Mouse (Mus musculus) brown adipose tissue, adult 24 weeks (tissue): Measurements from ENCODE around the gene Gls2. TPM values are rescaled to one million over a fixed set of nuclear protein-coding genes. Genes with fewer than 3 reads are reported as not detected.
A peak's percentile ranks its signal among the peaks of the same experiment; 100 is the strongest.

Experiments used
- H3K27ac ChIP-seq: fragments of 200-500 bp; replicated peaks from 2 replicates; pipeline ENCODE4 v1.5.1; 2012; ENCODE audit warnings: low read depth, mild to moderate bottlenecking, low read length
- H3K4me1 ChIP-seq: fragments of 200-500 bp; 2 replicates; pipeline ENCODE4 v1.6.1; 2012; ENCODE audit warnings: low read length, mixed read lengths; ENCODE audit not compliant: control insufficient read depth, insufficient read depth, insufficient read length
- H3K4me3 ChIP-seq: fragments of 200-500 bp; 2 replicates; pipeline ENCODE4 v1.5.1; 2012; ENCODE audit warnings: low read depth, mild to moderate bottlenecking, low read length, moderate library complexity; ENCODE audit not compliant: insufficient read depth
- polyA plus RNA-seq: library from polyadenylated mRNA; stranded (reverse); fragments of >200 nt; gene quantifications from 2 replicates; pipeline ENCODE4 v1.2.4, GENCODE M21; 2012; ENCODE audit not compliant: missing spikeins, insufficient read depth, insufficient read length

Gene Gls2
- polyA plus RNA-seq, 1 experiment = 0.87 TPM

DNA sequence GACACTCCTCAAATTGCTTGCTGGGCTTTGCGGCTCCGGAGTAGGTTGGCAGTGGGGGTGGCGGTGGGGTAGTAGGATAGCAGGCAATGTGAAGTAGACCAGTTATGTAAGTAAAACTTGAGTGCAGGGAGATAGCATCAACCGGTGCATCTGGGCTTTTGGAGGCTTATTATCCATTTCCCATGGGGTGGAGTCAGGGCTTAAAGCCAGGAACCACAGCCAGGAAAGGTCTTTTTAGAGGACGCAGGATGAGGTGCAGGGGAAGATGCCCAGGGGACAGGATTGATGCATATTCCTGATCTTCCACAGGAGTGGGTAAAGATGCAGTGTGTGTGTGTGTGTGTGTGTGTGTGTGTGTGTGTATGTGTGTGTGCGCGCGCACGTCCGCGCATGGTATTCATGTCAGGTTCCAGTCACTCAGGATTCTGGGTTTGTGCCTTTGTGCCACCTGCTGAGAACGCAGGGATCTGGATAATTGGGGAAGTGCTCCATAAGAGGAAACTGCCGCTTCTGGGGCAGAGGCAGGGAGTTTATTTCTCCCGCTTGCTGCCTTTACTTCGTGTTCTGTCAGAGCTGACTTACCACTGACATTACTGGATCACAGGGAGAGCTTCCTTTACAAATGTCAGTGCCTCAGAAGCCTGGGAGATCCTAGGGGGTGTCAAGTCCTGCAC, 43.7 kb downstream of the Gls2 start:
- Histone ChIP-seq H3K4me3 (0 out of 2 replicates have a peak overlapping the region, but pooled peaks have one; percentile 0), H3K27ac (peak overlapping the region; percentile 41), H3K4me1 (peaks cover 2% of the 10 kb centered on the region; the same call in 1 of the 2 replicates)

DNA sequence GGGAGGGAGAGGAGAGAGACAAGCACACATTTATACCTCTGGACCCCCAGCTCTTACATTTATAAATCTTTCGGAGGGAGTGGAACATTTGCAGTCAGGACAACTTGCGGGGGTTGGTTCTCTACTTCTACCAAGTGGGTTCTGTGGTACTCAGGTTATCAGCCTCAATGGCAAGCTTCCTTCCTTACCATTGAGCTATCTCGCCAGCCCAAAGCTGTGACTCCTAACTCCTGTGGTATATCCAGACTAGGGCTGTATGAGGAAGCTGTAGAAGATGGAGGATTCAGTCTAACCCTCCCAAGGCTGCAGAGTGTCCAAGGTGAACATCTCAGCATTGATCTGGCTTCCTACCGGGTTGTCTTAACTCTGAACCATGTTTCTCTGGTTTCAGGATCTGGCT, 44.9 kb downstream of the Gls2 start:
- Histone ChIP-seq H3K4me3 (no peak overlapping the region), H3K27ac (no peak overlapping the region), H3K4me1 (peaks cover 10% of the 10 kb centered on the region)

DNA sequence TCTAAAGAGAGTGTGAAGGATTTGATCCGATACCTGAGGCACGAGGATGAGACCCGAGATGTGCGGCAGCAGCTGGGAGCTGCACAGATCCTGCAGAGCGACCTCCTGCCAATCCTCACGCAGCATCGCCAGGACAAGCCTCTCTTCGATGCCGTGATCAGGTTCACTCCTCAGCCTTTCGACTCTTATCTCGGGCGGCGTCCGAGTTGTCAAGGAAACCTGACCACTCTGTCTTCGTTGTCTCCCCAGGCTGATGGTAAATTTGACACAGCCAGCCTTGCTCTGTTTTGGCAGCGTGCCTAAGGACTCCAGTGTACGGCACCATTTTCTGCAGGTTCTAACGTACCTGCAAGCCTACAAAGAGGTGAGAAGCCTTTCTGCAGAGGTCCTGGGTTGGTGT, 45.9 kb downstream of the Gls2 start:
- Histone ChIP-seq H3K27ac (no peak overlapping the region), H3K4me1 (peaks cover 11% of the 10 kb centered on the region), H3K4me3 (no peak overlapping the region)

DNA sequence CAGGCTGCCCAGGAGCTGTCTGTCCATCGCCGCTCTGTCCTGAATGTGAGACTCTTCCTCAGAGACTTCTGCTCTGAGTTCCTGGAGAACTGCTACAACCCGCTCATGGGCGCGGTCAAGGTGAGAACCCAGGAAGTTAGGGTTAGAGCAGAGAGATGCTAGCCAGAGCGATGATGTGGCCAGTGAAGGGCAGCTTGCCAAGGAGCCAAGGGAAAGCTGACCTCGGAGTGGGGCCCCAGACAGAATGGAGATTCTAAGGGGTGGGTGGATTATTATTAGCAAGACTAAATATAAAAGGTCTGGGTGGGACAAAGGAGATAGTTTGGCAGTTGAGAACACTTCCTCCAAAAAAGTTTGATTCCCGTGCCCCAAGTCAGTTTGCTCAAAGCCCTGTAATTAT, 49.0 kb downstream of the Gls2 start:
- peak overlapping the region; percentile 32; the same call in 1 of the 2 replicates for H3K27ac ChIP-seq
- H3K4me3 ChIP-seq = no peak overlapping the region
- peaks cover 22% of the 10 kb centered on the region for H3K4me1 ChIP-seq

DNA sequence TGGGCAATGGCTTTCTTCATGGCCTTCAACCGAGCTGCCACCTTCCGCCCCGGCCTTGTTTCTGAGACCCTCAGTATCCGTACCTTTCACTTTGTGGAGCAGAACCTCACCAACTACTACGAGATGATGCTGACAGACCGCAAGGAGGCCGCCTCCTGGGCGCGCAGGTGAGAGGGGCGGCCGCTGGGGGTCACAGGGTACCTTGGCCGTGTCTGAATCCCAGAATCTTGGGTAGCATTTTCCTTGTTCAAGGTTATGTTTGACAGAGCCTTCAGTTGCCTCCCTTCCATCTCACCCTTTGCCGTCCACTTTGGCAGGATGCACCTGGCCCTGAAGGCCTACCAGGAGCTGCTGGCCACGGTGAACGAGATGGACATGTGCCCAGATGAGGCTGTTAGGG, 49.9 kb downstream of the Gls2 start:
- no peak overlapping the region for H3K27ac ChIP-seq
- H3K4me3 ChIP-seq = no peak overlapping the region
- H3K4me1 ChIP-seq = peaks cover 22% of the 10 kb centered on the region

DNA sequence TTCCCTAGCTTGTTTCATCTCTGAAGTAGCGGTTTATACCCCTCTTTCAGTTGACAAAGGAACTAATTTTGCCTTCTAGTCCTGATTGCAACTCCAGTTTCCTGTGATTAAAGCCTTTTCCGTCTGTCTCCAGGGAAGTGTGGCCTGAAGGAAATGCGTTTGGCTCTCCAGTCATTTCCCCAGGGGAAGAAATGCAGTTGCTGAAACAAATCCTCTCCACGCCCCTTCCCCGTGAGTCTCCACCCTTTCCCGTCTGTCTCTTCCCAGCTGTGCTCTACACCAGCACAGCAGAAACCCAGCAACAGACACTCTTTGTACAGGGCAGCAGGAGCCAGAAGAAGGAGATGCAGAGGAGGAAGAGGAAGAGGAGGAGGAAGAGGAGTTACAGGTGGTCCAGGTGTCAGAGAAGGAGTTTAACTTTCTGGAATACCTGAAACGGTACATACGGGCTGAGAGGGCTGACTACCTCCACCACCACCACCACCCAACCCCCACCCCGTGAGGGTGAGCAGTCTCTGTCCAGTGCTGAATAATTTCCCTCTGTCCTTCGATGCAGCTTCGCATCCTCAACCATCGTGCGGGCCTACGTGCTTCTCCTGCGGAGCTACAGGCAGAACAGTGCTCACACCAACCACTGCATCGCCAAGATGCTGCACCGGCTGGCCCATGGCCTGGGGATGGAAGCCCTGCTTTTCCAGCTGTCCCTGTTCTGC, 52.9 kb downstream of the Gls2 start:
- Histone ChIP-seq H3K27ac (peak overlapping the region; percentile 96), H3K4me3 (peak overlapping the region; percentile 71), H3K4me1 (peaks cover 24% of the 10 kb centered on the region)

DNA sequence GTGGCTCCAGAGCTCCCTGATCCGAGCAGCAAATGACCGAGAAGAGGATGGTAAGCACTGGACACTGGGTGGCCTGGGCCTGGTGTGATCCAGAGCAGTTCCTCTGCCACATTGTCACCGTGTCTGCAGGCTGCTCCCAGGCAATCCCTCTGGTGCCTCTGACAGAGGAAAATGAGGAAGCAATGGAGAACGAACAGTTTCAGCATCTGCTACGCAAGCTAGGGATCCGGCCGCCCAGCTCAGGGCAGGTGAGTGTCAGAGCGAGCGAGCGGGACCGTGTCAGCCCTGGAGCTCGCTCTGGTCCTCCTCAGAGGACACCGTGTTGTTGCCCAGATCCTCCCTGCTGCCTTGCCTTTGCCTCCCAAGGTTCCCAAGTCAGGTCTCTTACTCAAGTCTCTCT, 56.3 kb downstream of the Gls2 start:
- Histone ChIP-seq H3K27ac (no peak overlapping the region), H3K4me1 (peaks cover 13% of the 10 kb centered on the region), H3K4me3 (no peak overlapping the region)

DNA sequence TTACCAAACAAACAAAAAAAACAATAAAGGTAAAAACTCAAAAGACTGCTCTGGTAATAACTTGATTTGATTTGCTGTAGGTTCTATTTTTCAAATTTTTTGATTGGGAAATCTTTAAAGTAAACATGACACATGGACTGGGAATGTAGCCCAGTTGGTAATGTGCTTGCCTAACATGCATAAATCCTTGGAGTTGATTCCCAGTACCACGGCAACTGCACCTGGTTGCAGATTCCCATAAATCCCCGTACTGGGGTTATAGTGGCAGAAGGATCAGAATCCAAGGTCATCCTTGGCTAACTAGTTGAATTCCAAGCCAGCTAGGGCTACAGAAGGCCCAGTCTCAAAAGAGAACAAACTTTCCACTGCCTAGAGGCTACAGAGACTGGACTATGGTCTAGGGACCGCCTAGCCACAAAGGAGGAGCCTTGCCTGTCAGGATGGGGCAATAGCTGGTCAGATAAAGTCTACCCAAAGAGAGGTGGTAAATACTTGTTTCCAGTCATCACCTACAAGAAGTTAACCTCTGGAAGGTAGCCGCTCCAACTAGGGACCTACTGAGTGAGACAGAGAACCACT, 59.5 kb downstream of the Gls2 start, which contains the start of gene Apon:
Gene Apon, plus strand, starts transcription at position 420 of the 579 bp plus-strand sequence.
- Histone ChIP-seq H3K27ac (no peak within 1 kb of the TSS), H3K4me3 (no peak within 1 kb of the TSS), H3K4me1 (0 out of 2 replicates have a peak, but pooled peaks cover 2% of the 10 kb centered on the region)

DNA sequence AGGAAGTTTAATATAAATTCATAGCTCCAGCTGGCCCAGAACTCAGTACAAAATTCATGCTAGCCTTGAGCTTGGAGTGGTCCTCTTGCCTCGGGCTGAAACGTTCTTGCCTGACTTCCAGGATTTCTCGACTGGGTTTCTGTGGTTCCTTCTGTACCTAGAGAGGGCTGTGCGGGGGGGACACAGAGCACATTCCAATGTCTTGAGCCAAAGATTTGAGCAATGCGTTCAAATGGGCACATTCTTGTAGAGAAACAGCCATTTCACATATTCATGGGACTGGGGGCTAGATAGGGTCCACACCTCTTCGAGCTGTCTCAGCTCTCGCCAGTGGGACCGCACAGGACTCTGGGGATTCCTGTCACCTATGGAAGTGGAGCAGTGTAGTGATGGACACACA, 61.7 kb downstream of the Gls2 start:
- H3K4me1 ChIP-seq = no peaks in the 10 kb centered on the region
- H3K27ac ChIP-seq = no peak overlapping the region
- no peak overlapping the region for H3K4me3 ChIP-seq

DNA sequence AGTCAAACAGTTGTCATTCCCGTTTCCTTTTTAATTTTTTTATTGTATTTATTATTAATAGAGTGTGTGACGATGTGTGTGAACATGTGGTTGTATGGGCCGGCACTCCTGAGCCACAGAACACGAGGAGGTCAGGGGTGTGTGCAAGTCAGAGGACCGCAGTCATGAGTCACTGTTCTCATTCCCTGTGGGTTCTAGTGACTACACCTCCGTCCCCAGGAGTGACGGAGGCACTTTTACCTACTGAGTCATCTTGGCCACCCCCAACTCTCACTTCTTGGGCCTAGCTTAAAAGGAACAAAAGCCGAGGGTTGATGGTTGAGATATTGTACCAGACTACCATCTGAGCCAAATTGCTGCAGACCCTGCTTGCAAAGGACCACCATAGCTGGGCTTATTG, 62.1 kb downstream of the Gls2 start:
- Histone ChIP-seq H3K4me1 (no peaks in the 10 kb centered on the region), H3K4me3 (no peak overlapping the region), H3K27ac (no peak overlapping the region)

DNA sequence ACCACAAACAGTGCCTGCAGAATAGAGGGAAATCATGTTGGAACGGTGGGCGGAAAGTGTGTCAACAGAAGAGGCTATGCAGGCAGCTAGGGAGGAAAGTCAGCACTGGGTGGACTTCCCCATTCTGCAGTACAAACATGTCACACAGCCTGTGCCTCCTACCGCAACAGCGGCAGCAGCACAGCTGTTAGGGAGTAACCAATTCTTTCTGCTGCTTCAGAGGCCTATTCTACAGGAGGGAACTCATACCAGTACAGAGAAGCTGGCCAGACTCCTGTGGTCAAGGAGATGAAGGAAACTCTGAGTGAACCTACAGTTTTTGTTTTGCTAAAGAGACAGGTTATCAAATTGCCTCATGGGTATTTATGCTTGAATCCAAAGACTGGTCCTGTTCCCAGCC, 64.7 kb downstream of the Gls2 start:
- Histone ChIP-seq H3K27ac (no peak overlapping the region), H3K4me1 (no peaks in the 10 kb centered on the region), H3K4me3 (no peak overlapping the region)

Other genes with a start within 250 kb of the Gls2 start
- not detected in 2 replicates for gene Hsd17b6, start 186.8 kb upstream of the Gls2 start, polyA plus RNA-seq
- gene Prim1, start 179.3 kb upstream of the Gls2 start, polyA plus RNA-seq = 3.0 and 4.1 TPM in 2 replicates
- gene Naca, start 158.9 kb upstream of the Gls2 start, polyA plus RNA-seq = 592 and 593 TPM in 2 replicates
- 107 and 147 TPM in 2 replicates for gene Ptges3, start 135.5 kb upstream of the Gls2 start, polyA plus RNA-seq
- 9,036 and 9,352 TPM in 2 replicates for gene Atp5b, start 111.2 kb upstream of the Gls2 start, polyA plus RNA-seq
- 15.1 and 16.0 TPM in 2 replicates for gene Baz2a, start 102.9 kb upstream of the Gls2 start, polyA plus RNA-seq
- 93.3 and 95.4 TPM in 2 replicates for gene Rbms2, start 14.2 kb upstream of the Gls2 start, polyA plus RNA-seq
- 7.8 and 10.0 TPM in 2 replicates for gene Spryd4, start 17.4 kb downstream of the Gls2 start, polyA plus RNA-seq
- gene Mip, start 31.4 kb downstream of the Gls2 start, polyA plus RNA-seq = not detected in 2 replicates
- 3.6 and 5.3 TPM in 2 replicates for gene Timeless, start 37.6 kb downstream of the Gls2 start, polyA plus RNA-seq
- not detected in 2 replicates for gene Apon, start 59.6 kb downstream of the Gls2 start, polyA plus RNA-seq
- gene Apof, start 74.2 kb downstream of the Gls2 start, polyA plus RNA-seq = not detected in 2 replicates
- gene Stat2, start 76.1 kb downstream of the Gls2 start, polyA plus RNA-seq = 5.4 and 5.5 TPM in 2 replicates
- not detected in 2 replicates for gene Il23a, start 104.3 kb downstream of the Gls2 start, polyA plus RNA-seq
- gene Pan2, start 108.9 kb downstream of the Gls2 start, polyA plus RNA-seq = 5.9 and 8.9 TPM in 2 replicates
- gene Cnpy2, start 128.0 kb downstream of the Gls2 start, polyA plus RNA-seq = 115 and 131 TPM in 2 replicates
- gene Cs, start 143.3 kb downstream of the Gls2 start, polyA plus RNA-seq = 1,610 and 1,861 TPM in 2 replicates
- gene Coq10a, start 174.5 kb downstream of the Gls2 start, polyA plus RNA-seq = 122 and 173 TPM in 2 replicates
- gene Ankrd52, start 182.7 kb downstream of the Gls2 start, polyA plus RNA-seq = 16.9 and 22.4 TPM in 2 replicates
- not detected in 2 replicates for gene Slc39a5, start 206.8 kb downstream of the Gls2 start, polyA plus RNA-seq
- 67.1 and 87.6 TPM in 2 replicates for gene Nabp2, start 217.0 kb downstream of the Gls2 start, polyA plus RNA-seq
- 15.1 and 17.1 TPM in 2 replicates for gene Rnf41, start 217.2 kb downstream of the Gls2 start, polyA plus RNA-seq